Mouse (Mus musculus) kidney, postnatal 4 days (tissue): Measurements from ENCODE around the gene Ccdc134.
"Not testable (repeated sequence)": the region's sequence is repeated elsewhere in the genome, so short reads cannot be mapped to it uniquely, and the experiment has no call there.

Experiments used
- DNase-seq, 2 experiments: peaks; one replicate each; pipeline ENCODE4 v3.0.0; 2021; ENCODE audit warnings: mixed read lengths in 2 of 2

Ccdc134 gene

DNA sequence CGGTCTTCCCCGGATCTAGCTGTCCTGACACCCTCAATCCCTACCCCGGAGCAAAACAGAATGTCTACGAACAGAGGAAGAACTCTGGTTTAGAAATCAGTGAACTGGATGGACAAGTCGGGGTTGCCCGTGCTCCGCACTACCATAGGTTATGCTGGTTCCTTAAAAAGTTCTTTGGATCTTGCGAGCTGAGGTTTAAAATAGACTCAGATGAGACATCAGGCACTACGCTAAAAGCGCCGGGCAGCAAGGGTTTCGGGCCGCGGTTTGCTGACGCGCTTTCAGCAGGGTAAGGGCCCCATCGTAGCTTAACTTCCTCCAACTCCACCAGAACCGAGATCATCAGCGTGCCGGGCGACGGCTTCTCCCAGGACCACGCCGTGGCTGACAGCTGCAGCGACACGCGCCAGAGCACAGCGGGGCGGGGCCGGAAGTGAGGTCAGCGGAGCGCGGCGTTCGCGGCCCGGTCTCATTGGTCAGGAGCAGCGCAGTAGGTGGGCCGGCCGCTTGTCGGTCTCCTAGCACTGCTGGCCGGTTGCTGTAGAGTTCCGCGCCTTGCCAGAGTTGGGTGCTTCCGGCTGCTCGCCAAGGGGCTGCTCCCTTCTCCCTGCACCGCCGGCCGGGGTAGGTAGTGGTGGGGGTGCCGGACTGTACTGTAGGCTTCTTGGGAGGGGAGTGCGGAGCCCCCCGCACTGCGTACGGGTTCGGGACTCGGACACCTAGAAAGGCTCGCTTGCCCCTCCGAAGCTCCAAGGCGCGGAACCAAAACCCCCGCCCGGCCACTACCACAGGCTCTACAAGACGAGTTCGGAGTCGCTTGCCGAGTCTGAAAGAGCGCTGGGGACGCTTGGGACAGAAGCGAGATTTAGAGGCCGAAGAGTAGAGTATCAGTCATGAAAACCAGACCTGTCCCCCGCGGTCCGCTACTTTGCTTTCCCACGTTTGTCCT, at the start of gene Ccdc134:
TSS of gene Ccdc134 (plus strand) at position 497 of the 949 bp plus-strand sequence.
- peak; percentile 98 for DNase-seq

DNA sequence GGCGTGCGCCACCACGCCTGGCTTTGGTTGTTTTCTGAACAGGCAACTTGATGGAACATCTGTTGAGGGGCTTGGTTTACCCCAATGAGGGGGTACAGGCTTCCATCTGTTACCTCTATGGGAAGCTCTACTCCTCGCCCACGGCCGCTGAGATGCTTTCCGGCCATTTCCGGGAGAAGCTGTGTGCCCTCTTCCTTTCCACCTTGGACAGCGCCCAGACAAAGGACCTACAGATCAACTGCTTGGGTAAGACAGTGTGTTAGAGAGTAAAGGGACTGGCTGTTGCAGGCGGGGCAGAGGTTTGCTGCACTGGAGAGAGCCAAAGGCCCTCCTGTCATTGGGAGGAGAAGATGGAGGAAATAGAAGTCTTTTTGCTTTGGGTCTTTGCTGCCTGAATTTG, 47.8 kb upstream of the Ccdc134 start:
- DNase-seq, result peak; percentile 47 to 55

DNA sequence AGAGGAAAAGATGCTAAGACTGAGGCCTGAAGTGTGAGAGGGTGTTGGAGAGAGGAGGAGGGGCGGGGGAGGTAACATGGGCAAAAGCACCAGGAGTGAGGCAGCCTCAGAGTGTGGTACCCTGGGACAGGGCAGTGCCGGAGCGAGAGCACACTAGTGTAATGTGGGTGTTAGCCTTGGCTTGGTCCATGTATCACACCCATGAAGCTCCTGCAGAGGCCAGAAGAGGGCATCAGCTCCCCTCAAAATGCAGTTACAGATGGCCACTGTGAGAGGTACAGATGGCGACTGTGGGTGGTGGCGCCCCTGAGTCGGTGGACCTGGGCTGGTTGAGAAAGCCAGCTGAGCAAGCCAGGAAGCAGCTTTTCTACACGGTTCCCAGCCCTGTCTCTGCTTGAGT, 46.6 kb upstream of the Ccdc134 start:
- DNase-seq, result peak; percentile 25 to 40

DNA sequence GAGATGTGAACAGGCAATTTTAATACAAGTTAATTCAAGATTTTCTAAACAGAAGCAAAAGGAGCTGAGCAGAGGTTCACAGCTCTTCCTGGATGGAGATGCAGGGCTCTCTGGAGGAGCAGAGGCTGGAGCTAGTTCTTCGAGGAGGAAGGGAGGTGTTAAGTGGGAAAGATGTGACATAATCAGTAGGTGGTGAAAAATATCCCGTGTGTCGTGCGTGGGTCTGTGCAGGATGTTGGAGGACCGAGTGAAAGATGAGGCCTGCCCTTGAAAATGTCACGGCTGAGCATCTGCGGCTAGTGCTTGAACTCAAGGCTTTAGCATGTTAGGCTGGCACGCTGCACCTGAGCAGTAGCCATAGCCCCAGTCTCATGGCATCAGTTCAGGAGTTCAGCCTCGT, 42.1 kb upstream of the Ccdc134 start:
- DNase-seq, result no peak

DNA sequence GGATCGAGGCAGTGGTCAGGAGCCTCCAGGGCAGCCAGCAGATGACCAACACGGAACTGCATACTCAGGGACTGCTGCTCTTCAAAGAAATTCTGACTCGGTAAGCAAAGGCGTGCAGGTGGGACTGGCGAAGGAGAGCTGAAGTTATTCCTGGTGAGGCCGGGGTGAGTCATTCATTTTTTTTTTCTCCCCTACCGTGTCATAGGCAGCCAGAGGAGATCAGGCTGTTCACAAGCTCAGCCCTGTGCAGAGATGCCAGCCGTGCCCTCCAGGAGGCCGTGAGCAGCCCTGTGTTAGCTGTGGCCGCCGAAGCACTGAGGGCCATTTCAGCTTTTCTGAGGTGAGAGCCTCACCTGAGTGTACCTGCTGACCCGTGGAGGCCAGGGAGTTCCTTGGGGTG, 41.6 kb upstream of the Ccdc134 start:
- DNase-seq, result no peak

DNA sequence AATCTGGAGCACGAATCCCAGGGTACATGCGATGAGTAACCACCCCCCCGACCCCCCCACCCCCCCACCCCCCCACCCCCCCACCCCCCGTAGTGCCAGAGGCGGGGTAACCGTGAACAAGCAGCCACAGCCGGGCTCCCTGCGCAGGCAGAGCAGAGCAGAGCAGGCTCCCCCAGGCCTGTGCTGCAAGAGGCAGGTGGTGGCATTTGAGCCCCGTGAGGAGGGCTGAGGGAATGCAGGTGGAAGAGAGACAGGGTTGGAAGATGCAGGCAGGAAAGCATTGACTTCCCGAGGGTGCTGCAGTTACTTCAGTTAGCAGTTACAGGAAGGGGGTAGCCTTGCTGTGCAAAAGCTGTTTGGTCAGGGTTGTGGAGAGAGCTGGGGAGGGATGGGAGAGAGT, 40.5 kb upstream of the Ccdc134 start:
- peak; percentile 15 to 36 for DNase-seq

DNA sequence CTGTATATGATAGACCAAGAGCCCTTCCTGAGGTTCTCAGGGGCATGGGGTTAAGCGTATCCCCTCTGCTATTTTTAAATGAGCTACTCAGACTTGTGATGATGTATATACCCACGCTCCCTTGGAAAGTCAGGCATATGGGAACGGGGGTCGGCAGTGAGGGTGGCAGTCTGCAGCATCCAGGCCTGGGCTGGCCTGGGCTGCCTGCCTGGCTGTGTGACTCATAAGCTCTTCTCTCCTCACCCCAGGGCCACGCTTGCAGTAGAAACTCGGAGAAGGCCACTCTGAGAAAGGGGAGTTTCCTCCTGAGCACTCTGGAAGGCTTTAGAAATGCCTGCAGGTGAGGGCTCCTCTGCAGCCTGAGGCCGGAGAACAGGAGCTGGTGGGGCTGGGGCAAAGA, 36.7 kb upstream of the Ccdc134 start:
- DNase-seq, result no peak

DNA sequence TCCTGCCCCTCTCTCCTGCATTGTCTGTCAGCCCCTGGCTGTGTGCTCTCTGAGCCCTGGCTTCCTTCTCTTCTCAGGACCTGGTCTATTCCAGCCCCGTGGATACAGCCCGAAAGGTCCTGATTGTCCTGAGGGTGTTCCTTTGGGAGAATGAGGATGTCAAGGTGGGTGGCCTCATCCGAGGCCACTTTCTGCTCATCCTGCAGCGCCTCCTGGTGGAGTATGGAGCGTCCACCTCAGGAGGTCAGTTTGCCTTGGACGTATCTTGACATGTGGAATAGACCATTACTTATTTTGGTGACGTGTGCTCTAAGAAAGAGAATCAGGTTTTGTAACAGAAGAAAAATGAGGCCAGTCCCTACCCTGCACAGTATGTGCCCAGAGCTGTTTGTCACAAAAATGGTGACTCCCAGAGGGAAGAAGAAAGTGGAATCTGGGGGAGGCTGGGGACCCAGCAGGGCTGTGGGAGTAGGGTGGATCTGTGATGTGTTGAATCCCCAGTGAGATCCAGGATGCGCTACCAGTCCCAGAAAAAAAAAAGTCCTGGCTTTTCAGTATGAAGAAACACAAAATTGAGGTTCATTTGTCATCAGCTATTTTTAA, 20.7 kb upstream of the Ccdc134 start:
- peak; percentile 85 to 87 for DNase-seq

DNA sequence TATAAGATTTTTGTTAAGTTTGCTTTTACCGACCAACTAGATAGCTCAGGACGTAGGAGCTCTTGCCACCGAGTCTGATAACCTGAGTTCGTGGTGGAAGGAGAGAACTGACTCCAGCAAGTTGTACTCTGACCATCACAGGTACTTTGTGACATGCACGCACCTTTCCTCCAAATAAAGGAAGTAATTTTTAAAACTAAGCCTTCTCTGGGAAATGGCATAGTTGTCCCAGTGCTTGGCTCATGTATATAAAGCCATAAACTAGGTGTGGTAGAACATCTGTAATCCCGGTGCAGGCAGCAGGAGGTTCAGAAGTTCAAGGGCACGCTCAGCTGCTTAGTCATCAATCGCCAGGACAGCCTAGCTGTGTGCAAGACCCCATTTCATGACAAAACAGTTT, 7.2 kb upstream of the Ccdc134 start:
- DNase-seq, result no peak

DNA sequence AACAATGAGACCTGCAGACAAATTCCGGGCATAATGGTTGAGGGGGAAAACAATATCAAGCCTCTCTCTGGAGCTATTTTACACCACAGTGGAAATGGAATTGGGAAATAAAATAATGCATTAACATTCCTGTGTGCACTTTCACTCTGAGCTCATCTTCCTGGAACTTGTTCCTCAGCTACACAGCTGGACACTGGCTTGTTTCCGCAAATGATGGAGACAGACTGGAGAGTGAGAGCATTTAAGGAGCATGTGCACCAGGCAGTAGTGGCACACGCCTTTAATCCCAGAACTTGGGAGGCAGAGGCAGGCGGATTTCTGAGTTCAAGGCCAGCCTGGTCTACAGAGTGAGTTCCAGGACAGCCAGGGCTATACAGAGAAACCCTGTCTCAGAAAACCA, 1.0 kb upstream of the Ccdc134 start:
- not testable (repeated sequence) for DNase-seq

DNA sequence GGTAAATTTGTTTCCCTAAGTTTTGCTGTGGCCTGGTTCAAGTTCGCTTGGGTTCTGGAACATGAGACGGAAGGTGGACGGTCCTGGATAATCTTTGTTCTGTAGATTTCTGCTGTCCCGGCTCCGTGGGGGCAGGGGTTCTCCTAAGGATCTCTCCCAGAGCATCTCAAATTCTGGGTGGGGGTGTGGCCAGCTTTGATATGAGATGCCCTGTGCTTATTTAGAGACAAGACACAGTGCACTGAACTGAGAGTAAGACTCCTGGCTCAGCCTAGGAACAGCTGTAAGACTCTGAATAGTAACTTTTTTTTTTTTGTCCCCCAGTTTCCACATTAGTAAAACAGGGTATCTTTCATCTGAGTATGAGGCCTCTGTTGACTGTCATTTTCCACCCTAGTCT, 676 bp downstream of the Ccdc134 start:
- no peak for DNase-seq

DNA sequence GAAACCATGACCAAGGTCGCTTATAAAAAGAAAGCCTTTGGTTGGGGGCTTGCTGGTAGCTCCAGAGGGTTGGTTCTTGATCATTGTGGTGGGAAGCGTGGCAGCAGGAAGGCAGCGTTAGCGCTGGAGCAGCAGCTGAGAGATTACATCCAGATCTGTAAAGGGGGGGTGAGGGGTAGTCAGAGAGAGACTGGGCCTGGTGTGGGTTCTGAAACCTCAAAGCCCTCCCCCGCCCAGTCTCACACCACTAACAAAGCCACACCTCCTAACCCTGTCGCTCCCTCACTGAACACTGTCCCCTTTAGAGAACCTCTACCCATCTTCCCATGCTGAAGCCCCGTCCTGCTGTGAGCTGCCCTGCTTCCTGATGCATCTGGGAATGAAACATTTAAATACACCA, 2.9 kb downstream of the Ccdc134 start:
- no peak for DNase-seq

DNA sequence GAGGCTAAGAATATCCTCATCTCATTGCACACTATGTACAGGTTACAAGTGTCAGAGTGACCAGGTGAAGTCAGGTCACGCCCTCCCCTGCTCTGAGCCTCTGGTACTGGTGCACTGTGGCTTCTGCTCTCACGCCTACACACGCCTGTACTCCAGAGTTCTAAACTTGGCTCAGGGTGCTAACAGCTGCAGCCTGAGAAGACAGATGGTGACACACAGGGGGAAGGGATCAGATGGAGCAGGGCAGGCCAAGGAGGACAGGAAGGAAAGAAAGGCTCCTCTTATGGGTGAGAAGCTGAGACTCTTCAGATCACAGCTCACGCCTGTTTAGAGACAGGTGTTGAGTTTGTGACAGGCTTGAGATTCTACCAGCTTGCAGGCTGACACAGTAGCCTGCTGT, 7.7 kb downstream of the Ccdc134 start:
- no peak for DNase-seq

DNA sequence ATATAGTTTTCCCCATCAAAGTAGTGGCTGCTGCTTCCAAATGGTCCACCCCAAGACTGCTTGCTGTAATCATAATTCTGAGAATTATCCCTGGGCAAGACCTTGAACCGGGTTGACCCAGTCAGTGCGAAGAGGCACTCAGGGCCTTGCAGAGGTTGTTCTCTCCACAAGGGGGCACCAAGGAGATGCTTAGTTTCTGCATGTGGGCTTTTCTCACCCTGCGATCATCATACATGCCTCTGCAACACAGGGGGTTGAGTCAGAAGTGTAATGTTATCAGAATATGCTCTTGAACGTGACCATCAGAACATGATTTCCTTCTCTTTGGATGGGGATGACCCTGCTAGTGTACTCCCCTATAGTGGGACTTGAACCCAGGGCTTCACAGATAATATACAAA, 10.8 kb downstream of the Ccdc134 start:
- DNase-seq, result peak; percentile 70 to 80

DNA sequence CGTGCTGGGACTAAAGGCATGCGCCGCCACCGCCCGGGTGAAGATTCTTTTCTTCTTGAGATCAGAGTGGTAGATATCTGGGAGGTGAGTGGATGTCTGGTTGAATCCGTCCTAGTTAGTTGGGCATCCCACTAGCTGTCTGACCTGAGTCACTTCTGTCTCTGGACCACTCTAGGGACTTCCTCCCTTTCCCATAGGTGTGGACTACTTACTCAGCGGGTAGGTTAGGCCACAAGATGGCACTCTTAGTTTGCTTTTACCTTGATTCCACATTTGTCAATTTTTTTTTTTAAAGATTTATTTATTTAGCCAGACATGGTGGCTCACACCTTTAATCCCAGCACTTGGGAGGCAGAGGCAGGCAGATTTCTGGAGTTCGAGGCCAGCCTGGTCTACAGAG, 11.5 kb downstream of the Ccdc134 start:
- DNase-seq, result peak in 1 of 2 experiments; percentile 40

DNA sequence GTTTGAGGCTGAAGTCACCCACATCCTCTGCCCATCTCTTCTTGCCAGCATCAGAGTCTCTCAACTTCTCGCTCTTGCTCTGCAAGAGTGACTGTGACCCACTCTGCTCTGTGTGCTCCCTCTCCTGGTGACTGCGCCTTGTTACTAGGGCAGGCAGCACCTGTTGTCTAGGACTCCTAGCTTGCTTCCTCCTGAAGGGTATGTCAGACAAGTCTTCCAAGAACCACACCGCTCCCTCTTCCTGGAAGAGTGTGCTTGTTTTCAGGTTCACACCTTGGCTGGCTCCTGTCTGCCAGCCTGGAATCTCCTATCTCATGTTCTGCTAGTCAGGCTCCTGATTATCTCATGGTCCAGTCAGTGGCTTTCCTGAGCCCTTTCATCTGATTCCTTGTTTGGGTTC, 12.6 kb downstream of the Ccdc134 start:
- no peak for DNase-seq

DNA sequence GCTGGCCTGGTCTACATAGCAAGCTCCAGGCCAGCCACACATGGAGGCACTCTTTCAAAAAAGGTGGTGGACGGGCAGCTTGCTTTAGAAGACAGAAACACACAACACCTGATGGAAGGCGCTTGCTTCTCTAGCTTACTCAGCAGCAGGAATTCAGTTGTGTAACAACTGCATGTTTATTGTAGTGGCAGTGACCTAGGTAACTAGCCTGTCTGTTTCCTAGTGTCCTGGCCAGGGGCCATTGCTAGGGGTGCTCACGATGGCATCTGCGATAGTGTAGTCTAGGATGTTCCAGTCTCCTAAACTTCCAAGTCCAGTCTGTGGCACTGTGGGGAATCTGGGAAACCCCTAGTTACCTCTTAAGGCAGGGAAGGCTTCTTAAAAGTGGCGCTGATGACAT, 16.4 kb downstream of the Ccdc134 start:
- no peak for DNase-seq

DNA sequence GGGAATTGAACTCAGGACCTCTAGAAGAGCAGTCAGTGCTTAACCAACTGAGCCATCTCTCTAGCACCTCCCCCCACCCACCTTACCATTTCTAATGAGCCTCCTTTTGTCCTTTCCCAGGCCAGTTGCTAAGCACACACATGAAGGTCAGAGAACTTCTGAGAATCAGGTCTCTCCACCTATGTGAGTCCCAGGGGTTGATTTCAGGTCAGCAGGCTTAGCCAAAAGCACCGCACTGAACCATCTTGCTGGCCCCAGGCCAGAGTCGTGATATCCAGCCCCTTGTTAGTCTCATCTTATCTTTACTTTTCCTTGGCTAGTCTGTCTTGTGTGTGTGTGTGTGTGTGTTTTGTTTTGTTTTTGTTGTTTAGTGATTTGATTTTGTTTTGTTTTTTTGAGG, 17.7 kb downstream of the Ccdc134 start:
- no peak for DNase-seq

DNA sequence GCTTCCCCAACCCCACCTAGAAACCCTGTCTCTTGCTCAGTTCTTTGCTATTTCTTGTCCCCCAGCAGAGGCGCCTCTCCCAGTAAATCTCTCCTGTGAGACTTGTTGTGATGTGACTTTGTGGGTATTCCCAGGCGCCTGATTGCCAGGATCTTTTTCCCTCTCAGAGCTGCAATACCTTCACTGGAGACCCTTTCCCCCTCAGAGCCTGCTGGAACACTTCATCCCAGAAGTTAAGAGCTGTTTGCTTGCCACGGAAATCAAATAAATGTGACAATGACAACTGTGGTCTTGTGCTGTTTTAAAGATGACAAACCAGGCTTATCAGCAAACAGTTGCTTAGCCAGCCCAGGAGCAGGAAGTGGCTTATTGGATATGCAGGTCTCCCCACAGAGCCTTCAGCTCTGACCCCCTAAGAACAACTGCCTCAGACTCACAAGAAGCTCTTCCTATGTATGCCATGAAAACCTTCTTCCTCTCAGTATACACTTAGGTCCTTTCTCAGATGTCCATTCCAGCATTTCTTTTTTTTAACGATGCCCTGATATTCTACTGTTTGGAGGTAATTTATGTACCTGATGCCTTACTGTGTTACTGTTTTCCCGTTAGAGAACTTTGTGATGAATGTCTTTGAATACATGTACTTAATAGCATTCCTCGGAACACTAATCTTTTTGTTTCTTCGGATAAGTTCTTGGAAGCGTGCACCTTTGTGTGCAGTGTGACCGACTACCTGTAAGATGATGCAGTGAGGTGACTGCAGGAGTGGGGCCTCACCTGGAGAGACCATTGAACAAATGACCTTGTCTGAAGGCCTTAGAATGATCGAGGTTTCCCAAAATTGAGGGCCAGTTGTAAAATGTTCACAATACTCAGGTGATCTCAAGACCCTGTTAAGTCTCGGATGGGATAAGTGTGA, 18.4 kb downstream of the Ccdc134 start:
- DNase-seq, result no peak

DNA sequence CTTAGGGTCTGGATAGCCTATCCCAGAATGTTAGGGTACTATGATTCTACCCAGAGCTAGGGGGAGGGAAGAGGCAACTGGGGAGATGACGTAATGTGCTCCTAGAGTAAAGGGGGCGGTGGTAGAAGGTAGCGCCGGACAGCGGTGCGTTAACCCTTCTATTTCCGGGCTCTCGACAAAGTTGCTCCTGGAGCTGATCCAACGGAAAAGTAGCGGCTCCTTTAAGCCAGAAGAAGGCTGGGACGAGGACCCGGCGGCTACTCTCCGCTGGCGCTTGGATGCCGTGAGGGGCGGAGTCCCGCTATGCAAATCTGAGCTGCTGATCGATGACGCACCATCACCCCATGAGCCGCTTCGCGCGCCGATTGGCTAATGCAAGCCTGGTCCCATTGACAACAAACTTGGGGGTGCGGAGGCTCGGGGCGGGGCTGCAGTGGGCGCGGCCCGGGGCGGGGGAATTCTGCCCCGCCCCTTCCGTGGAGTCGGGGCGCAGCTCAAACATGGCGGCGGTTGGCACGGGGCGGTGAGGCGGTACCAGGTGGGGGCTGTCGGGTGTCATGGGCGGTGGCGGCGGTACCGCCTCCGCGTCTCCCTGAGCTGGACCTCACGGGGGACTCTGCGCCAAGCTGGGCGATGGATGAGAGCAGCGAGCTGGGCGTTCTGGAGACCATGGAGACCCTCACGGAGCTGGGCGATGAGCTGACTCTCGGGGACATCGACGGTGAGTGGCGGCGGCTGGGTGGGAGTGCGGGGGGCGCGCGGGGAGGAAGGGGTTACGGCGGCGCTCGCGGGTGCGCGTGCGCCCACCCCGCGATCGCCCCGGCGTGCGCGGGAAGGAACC, 19.3 kb downstream of the Ccdc134 start, which contains the start of gene Srebf2:
TSS of gene Srebf2 (plus strand) at position 412 of the 841 bp plus-strand sequence.
- peak; percentile 99 for DNase-seq

DNA sequence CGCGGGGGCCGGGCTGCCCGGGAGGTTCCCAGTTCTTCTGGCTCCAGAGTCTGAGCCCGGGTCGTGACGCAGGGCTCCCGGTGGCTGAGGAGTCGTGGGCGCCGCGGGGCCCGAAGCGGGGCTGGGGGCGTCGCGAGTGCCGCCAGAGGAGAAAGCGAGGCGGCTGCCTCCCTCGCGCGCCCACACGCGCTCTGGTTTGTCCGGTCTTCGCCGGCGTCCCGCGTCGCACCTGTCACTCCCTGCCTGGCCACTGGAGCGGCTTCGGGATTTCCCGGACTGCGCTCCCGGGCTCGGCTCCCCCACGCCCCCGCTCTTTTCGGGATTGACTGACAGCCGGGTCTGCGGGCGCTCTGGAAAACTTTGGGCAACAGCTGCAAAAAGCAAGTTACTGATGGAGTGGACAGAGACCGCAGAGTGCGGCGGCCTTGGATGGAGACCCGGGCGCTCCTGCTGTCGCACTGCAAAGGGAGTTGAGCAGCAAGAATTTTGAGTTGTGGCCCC, 19.9 kb downstream of the Ccdc134 start:
- peak; percentile 74 to 86 for DNase-seq

DNA sequence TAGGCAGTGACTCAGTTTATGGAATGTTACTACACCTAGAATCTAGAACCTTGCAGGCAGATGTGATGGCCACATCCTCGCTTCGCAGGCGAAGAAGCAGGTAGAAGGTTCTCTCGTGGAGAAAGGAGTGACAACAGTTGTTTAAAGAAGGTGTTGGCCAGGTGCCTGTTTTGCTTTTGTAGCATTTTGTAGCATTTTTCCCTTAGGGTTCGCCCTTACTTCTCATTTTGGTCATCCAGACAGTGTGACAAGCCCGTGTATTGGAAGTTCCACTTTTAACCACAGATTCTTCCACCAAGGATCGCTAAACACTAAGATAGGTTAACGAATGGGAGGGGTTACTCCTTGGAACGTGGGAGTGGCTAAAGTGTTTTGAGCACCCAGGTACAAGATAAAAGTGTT, 20.8 kb downstream of the Ccdc134 start:
- DNase-seq, result no peak
